Comparison of ENCODE assay signal across 33 mouse cellular contexts in the genomic region with DNA sequence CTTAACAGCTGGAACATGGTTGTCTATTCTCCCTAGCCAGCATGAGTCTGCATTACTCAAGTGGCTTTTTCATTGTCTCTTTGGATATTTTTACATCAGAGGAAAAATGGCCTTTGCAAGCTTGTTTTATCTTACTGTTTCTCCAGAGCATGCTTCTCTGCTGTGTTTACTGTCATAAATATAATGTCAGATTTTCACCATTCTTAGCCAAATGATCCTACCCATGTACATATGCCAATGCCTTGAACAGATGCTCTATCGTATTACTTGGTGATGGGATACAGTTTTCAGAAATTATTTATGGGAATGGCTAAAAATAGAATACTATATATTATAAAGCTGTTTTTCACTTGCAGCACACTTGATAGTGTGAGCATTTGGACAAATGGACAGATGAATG.
"Had no signal": no experiment of that assay in that cellular context is flagged by ENCODE, and none has a peak within 500 bp of the region (broad histone marks: within the 10 kb centered on the region; RNA-seq: fewer than 3 reads in every experiment).

No protein-coding gene starts in this region.

- H3K4me1 ChIP-seq: heart, embryonic 15.5 days; hindbrain, embryonic 12.5 days; hindbrain, embryonic 13.5 days; hindbrain, embryonic 15.5 days; intestine, embryonic 15.5 days; kidney, embryonic 15.5 days had no signal

- H3K27me3 ChIP-seq: heart, embryonic 13.5 days; heart, embryonic 15.5 days; hindbrain, embryonic 12.5 days; hindbrain, embryonic 13.5 days; hindbrain, embryonic 15.5 days; intestine, embryonic 15.5 days; kidney, embryonic 15.5 days had no signal

- H3K9ac ChIP-seq: heart, embryonic 13.5 days; heart, embryonic 15.5 days; hindbrain, embryonic 12.5 days; hindbrain, embryonic 13.5 days; hindbrain, embryonic 14.5 days; hindbrain, embryonic 15.5 days; intestine, embryonic 15.5 days; kidney, embryonic 15.5 days had no signal

- H3K9me3 ChIP-seq: heart, embryonic 13.5 days; heart, embryonic 15.5 days; hindbrain, embryonic 10.5 days; hindbrain, embryonic 12.5 days; hindbrain, embryonic 13.5 days; hindbrain, embryonic 15.5 days; intestine, embryonic 15.5 days; kidney, embryonic 15.5 days had no signal

- H3K27ac ChIP-seq: heart, embryonic 13.5 days; heart, embryonic 15.5 days; hindbrain, embryonic 10.5 days; hindbrain, embryonic 12.5 days; hindbrain, embryonic 13.5 days; hindbrain, embryonic 14.5 days; hindbrain, embryonic 15.5 days; hindbrain, postnatal 0 days; intestine, embryonic 15.5 days; kidney, embryonic 15.5 days; kidney, postnatal 0 days; layer of hippocampus, adult 2 months; left cerebral cortex, adult 2 months had no signal

- ATAC-seq: hindbrain, embryonic 16.5 days; hindbrain, postnatal 0 days; inflammation-experienced regulatory T-cells, adult 6 months; intestine, embryonic 15.5 days; intestine, embryonic 16.5 days; intestine, postnatal 0 days had no signal

- H3K4me3 ChIP-seq: heart, embryonic 13.5 days; heart, embryonic 15.5 days; hindbrain, embryonic 10.5 days; hindbrain, embryonic 12.5 days; hindbrain, embryonic 13.5 days; hindbrain, embryonic 15.5 days; intestine, embryonic 15.5 days; kidney, embryonic 15.5 days; layer of hippocampus, adult 2 months; left cerebral cortex, adult 2 months had no signal

- DNase-seq: heart, postnatal 10 days; heart, postnatal 14 days; heart, postnatal 36 days; heart, postnatal 4 days; kidney, adult 11 months; kidney, adult 18-20 months; kidney, adult 2 months; kidney, adult 8-10 months; kidney, adult 9 months; kidney, postnatal 10 days; kidney, postnatal 14 days; kidney, postnatal 25 days; kidney, postnatal 36 days; kidney, postnatal 4 days; layer of hippocampus, adult 9-11 months; layer of hippocampus, postnatal 36 days had no signal

- H3K36me3 ChIP-seq: heart, embryonic 13.5 days; heart, embryonic 15.5 days; hindbrain, embryonic 10.5 days; hindbrain, embryonic 12.5 days; hindbrain, embryonic 13.5 days; hindbrain, embryonic 15.5 days; intestine, embryonic 15.5 days; kidney, embryonic 15.5 days had no signal

- H3K4me2 ChIP-seq: heart, embryonic 13.5 days; heart, embryonic 15.5 days; hindbrain, embryonic 12.5 days; hindbrain, embryonic 13.5 days; hindbrain, embryonic 14.5 days; hindbrain, embryonic 15.5 days; intestine, embryonic 15.5 days; kidney, embryonic 15.5 days had no signal
